Mouse (Mus musculus) CH12.LX (cell line): Measurements from ENCODE around the gene Dnajc30. TPM values are rescaled to one million over a fixed set of nuclear protein-coding genes. Genes with fewer than 3 reads are reported as not detected.
A peak's percentile ranks its signal among the peaks of the same experiment; 100 is the strongest.
"Not testable (repeated sequence)": the region's sequence is repeated elsewhere in the genome, so short reads cannot be mapped to it uniquely, and the experiment has no call there.

Experiments
- DNase-seq: peaks from one replicate; pipeline ENCODE4 v3.0.0-alpha.2; 2013; ENCODE audit errors: extremely low read depth
- H3K27ac ChIP-seq: 2 replicates; pipeline ENCODE4 v1.5.1; 2012; ENCODE audit warnings: low read depth, mild to moderate bottlenecking, control low read depth, moderate library complexity; ENCODE audit not compliant: insufficient read depth
- H3K27me3 ChIP-seq: replicated peaks from 2 replicates; pipeline ENCODE3; 2012; ENCODE audit warnings: inconsistent platforms
- H3K36me3 ChIP-seq, 2 experiments: replicated peaks in 1 of 2; 2 replicates each; pipeline versions ENCODE3 to v1.6.1; 2012; ENCODE audit warnings: inconsistent platforms in 1 of 2, low read length in 1 of 2, mild to moderate bottlenecking in 1 of 2, mixed read lengths in 1 of 2, moderate library complexity in 1 of 2; ENCODE audit not compliant: control insufficient read depth in 1 of 2, insufficient read depth in 1 of 2
- H3K4me1 ChIP-seq, 2 experiments: 2 replicates each; pipeline ENCODE4 v1.6.1; 2012; ENCODE audit warnings: inconsistent platforms in 1 of 2, moderate library complexity in 1 of 2; ENCODE audit not compliant: insufficient read depth in 2 of 2, control insufficient read depth in 1 of 2
- H3K4me2 ChIP-seq: 2 replicates; pipeline ENCODE4 v1.6.1; 2012; ENCODE audit warnings: low read depth, mild to moderate bottlenecking, control low read depth; ENCODE audit not compliant: poor library complexity, insufficient read depth, severe bottlenecking
- H3K4me3 ChIP-seq, 3 experiments: fragments of 150-350 bp in 1 of 3; sonication (generic) in 1 of 3; replicated peaks in 1 of 3; 2 replicates each; pipeline versions ENCODE3 to v1.5.1; 2011 to 2012; ENCODE audit warnings: low read depth in 2 of 3, low read length in 2 of 3, mild to moderate bottlenecking in 2 of 3, moderate library complexity in 2 of 3, control low read depth in 1 of 3, improper control_type of control experiment in 1 of 3, inconsistent platforms in 1 of 3, mixed read lengths in 1 of 3; ENCODE audit not compliant: poor library complexity in 1 of 3
- H3K79me2 ChIP-seq: replicated peaks from 2 replicates; pipeline ENCODE4 v1.6.1; 2012; ENCODE audit warnings: mild to moderate bottlenecking, moderate library complexity; ENCODE audit not compliant: control insufficient read depth, poor library complexity, insufficient read depth, severe bottlenecking; ENCODE audit errors: extremely low read depth
- H3K9ac ChIP-seq: 2 replicates; pipeline ENCODE4 v1.6.1; 2012; ENCODE audit warnings: low read depth, mild to moderate bottlenecking, control low read depth, moderate library complexity; ENCODE audit not compliant: insufficient read depth
- H3K9me3 ChIP-seq: replicated peaks from 2 replicates; pipeline ENCODE3; 2012; ENCODE audit warnings: low read length, inconsistent platforms, mixed read lengths
- CHD1 ChIP-seq: IDR thresholded peaks from 2 replicates; pipeline ENCODE4 v1.6.1; 2012; ENCODE audit warnings: low read depth, low read length, improper control_type of control experiment, inconsistent platforms
- CTCF ChIP-seq, 2 experiments: IDR thresholded peaks in 1 of 2; conservative IDR thresholded peaks in 1 of 2; 2 replicates each; pipeline ENCODE4 v1.5.1; 2011 to 2012; ENCODE audit warnings: low read depth in 2 of 2, low read length in 2 of 2, improper control_type of control experiment in 1 of 2, inconsistent platforms in 1 of 2, mild to moderate bottlenecking in 1 of 2, moderate library complexity in 1 of 2
- ELF1 ChIP-seq: IDR thresholded peaks from 2 replicates; pipeline ENCODE4 v1.6.1; 2014; ENCODE audit warnings: low read depth, mild to moderate bottlenecking, inconsistent platforms, low read length, improper control_type of control experiment
- GABPA ChIP-seq: IDR thresholded peaks from 2 replicates; pipeline ENCODE4 v1.6.1; 2012; ENCODE audit warnings: low read depth, low read length, improper control_type of control experiment, inconsistent platforms; ENCODE audit not compliant: insufficient replicate concordance
- HCFC1 ChIP-seq: IDR thresholded peaks from 2 replicates; pipeline ENCODE4 v1.6.1; 2012; ENCODE audit warnings: low read depth, mild to moderate bottlenecking, inconsistent platforms, low read length, improper control_type of control experiment
- IRF4 ChIP-seq: IDR thresholded peaks from 2 replicates; pipeline ENCODE4 v1.6.1; 2014; ENCODE audit warnings: low read depth, mild to moderate bottlenecking, inconsistent platforms, low read length, improper control_type of control experiment
- JUN ChIP-seq: IDR thresholded peaks from 2 replicates; pipeline ENCODE4 v1.6.1; 2011; ENCODE audit warnings: low read depth, mild to moderate bottlenecking, low read length, improper control_type of control experiment, moderate library complexity; ENCODE audit not compliant: insufficient read depth
- MAFK ChIP-seq: IDR thresholded peaks from 2 replicates; pipeline ENCODE4 v1.6.1; 2011; ENCODE audit warnings: low read length, improper control_type of control experiment; ENCODE audit not compliant: insufficient replicate concordance
- MAZ ChIP-seq: IDR thresholded peaks from 2 replicates; pipeline ENCODE4 v1.6.1; 2012; ENCODE audit warnings: low read depth, mild to moderate bottlenecking, inconsistent platforms, low read length, improper control_type of control experiment, moderate library complexity
- MEF2A ChIP-seq: IDR thresholded peaks from 2 replicates; pipeline ENCODE4 v1.6.1; 2014; ENCODE audit warnings: low read depth, mild to moderate bottlenecking, inconsistent platforms, low read length, improper control_type of control experiment, borderline replicate concordance
- MYC ChIP-seq: IDR thresholded peaks from 2 replicates; pipeline ENCODE4 v1.6.1; 2011; ENCODE audit warnings: low read depth, mild to moderate bottlenecking, improper control_type of control experiment, low read length
- NELFE ChIP-seq: IDR thresholded peaks from 2 replicates; pipeline ENCODE4 v1.6.1; 2011; ENCODE audit warnings: low read depth, low read length, improper control_type of control experiment
- NRF1 ChIP-seq: IDR thresholded peaks from 2 replicates; pipeline ENCODE4 v1.6.1; 2014; ENCODE audit warnings: low read depth, mild to moderate bottlenecking, inconsistent platforms, low read length, improper control_type of control experiment, moderate library complexity
- PAX5 ChIP-seq: IDR thresholded peaks from 2 replicates; pipeline ENCODE4 v1.6.1; 2012; ENCODE audit warnings: low read length, inconsistent platforms, mixed read lengths
- POLR2AphosphoS2 ChIP-seq: IDR thresholded peaks from 2 replicates; pipeline ENCODE4 v1.6.1; 2011; ENCODE audit warnings: low read depth, low read length, improper control_type of control experiment
- RAD21 ChIP-seq: IDR thresholded peaks from 2 replicates; pipeline ENCODE4 v1.6.1; 2011; ENCODE audit warnings: low read depth, mild to moderate bottlenecking, low read length, improper control_type of control experiment, moderate library complexity
- UBTF ChIP-seq: IDR thresholded peaks from 2 replicates; pipeline ENCODE4 v1.6.1; 2012; ENCODE audit warnings: low read depth, mild to moderate bottlenecking, inconsistent platforms, low read length, improper control_type of control experiment, moderate library complexity
- USF2 ChIP-seq: conservative IDR thresholded peaks from 2 replicates; pipeline ENCODE4 v1.6.1; 2011; ENCODE audit warnings: low read depth, low read length, improper control_type of control experiment
- ZKSCAN1 ChIP-seq: IDR thresholded peaks from 2 replicates; pipeline ENCODE4 v1.6.1; 2012; ENCODE audit warnings: low read depth, inconsistent platforms, low read length, improper control_type of control experiment, borderline replicate concordance
- ZNF384 ChIP-seq: IDR thresholded peaks from 2 replicates; pipeline ENCODE4 v1.6.1; 2012; ENCODE audit warnings: low read depth, low read length, improper control_type of control experiment, inconsistent platforms
- dilution Hi-C: fragments of 300-500 bp; cut with MboI; formaldehyde crosslinking; loops from 2 replicates; pipeline ENCODE4 v1.14.3; 2020; ENCODE audit warnings: low sequenced_read_pairs; ENCODE audit not compliant: extremely low pct_unique_long_range_greater_than_20kb, extremely low pct_ligation_motif_present
- in situ Hi-C: fragments of 300-500 bp; cut with MboI; formaldehyde crosslinking; loops from 3 replicates; pipeline ENCODE4 v1.14.3; 2019; ENCODE audit warnings: low sequenced_read_pairs, low pct_ligation_motif_present, low pct_unique_long_range_greater_than_20kb, mixed read lengths
- polyA plus RNA-seq: library from polyadenylated mRNA; unstranded; fragments of >175 nt; gene quantifications from 2 replicates; pipeline ENCODE4 v1.2.1, GENCODE M21; 2012; ENCODE audit warnings: low read depth; ENCODE audit not compliant: insufficient read length
- total RNA-seq, 2 experiments: library from RNA; depleted of rRNA; stranded (reverse); fragments of 300-350 nt in 1 of 2; fragments of >200 nt in 1 of 2; gene quantifications; 2 replicates each; pipeline ENCODE4 v1.2.3; 2012 to 2014

Dnajc30 gene
- total and polyA plus RNA-seq, 3 experiments, result 4.9 to 9.6 (median 7.2) TPM

GRCm38 (mm10) chr5:135053356-135053755 is 10.6 kb upstream of the Dnajc30 start:
- dilution Hi-C loops, result no loop called here
- no peak for TF ChIP-seq CTCF (conservative IDR thresholded peaks at IDR 0.05 in 1 of 2, IDR thresholded peaks at IDR 0.05 in 1 of 2; ENCODE audit: low read depth in 2 of 2, low read length in 2 of 2)
- TF ChIP-seq UBTF, result no peak
- TF ChIP-seq ZNF384, result no peak
- in situ Hi-C loops, result no loop called here
- no peak for DNase-seq
- H3K79me2 ChIP-seq, result no peaks in the 10 kb centered on the region
- no peak overlapping the region for H3K4me2 ChIP-seq
- no peaks in the 10 kb centered on the region for H3K27me3 ChIP-seq
- H3K9ac ChIP-seq, result no peak overlapping the region
- no peak overlapping the region for H3K4me3 ChIP-seq
- H3K4me1 ChIP-seq, result 0 out of 4 replicates have a peak, but pooled peaks cover 0 to 2% of the 10 kb centered on the region in 2 experiments
- no peak overlapping the region for H3K27ac ChIP-seq
- H3K36me3 ChIP-seq, result peaks cover 60 to 90% of the 10 kb centered on the region in 2 experiments
- H3K9me3 ChIP-seq, result no peaks in the 10 kb centered on the region

GRCm38 (mm10) chr5:135064382-135064766 is 372 bp downstream of the Dnajc30 start:
- peak overlapping the region; percentile 85 to 96 (median 91) for H3K4me3 ChIP-seq
- peak overlapping the region; percentile 71 for H3K9ac ChIP-seq
- dilution Hi-C loops, result no loop called here
- peak overlapping the region; percentile 39 for H3K4me2 ChIP-seq
- H3K4me1 ChIP-seq, result peaks cover 11 to 25% of the 10 kb centered on the region in 2 experiments; a peak in 3 of 4 replicates
- H3K36me3 ChIP-seq, result peaks cover 23 to 57% of the 10 kb centered on the region in 2 experiments
- TF ChIP-seq POLR2AphosphoS2 (no peak), MAFK (no peak), MYC (no peak), MEF2A (no peak), HCFC1 (no peak), UBTF (no peak), NRF1 (no peak), CTCF (conservative IDR thresholded peaks at IDR 0.05 in 1 of 2, IDR thresholded peaks at IDR 0.05 in 1 of 2; ENCODE audit: low read depth in 2 of 2, low read length in 2 of 2) (no peak), GABPA (no peak), IRF4 (no peak), CHD1 (no peak), USF2 (no peak), ZKSCAN1 (no peak), JUN (no peak), NELFE (no peak), RAD21 (no peak), ELF1 (no peak), MAZ (no peak), PAX5 (no peak)
- H3K9me3 ChIP-seq, result no peaks in the 10 kb centered on the region
- in situ Hi-C loops, result no loop called here
- peaks cover 7% of the 10 kb centered on the region for H3K79me2 ChIP-seq
- no peak overlapping the region for H3K27ac ChIP-seq
- no peaks in the 10 kb centered on the region for H3K27me3 ChIP-seq
- no peak for DNase-seq

- peaks cover 17 to 51% of the 10 kb centered on the region in 2 experiments for H3K36me3 ChIP-seq
- dilution Hi-C loops, in situ Hi-C loops, H3K27ac ChIP-seq, H3K27me3 ChIP-seq, H3K9me3 ChIP-seq, DNase-seq, H3K79me2 ChIP-seq: not testable (repeated sequence)
- H3K4me1 ChIP-seq, result peaks cover 11 to 25% of the 10 kb centered on the region in 2 experiments; a peak in 3 of 4 replicates
- peak within 1 kb of the TSS; percentile 85 to 96 (median 93) for H3K4me3 ChIP-seq
- peak within 1 kb of the TSS; percentile 75 for H3K9ac ChIP-seq
- H3K4me2 ChIP-seq, result peak within 1 kb of the TSS; percentile 39
Observed at GRCm38 (mm10) chr5:135064909-135065446, 976 bp downstream of the Dnajc30 start, which contains the start of gene Bud23. TSS of gene Bud23 (minus strand) at chr5:135064959.
